Mouse (Mus musculus): ENCODE results near the gene Cdc34b. TPM values are rescaled to one million over a fixed set of nuclear protein-coding genes. Genes with fewer than 3 reads are reported as not detected.

The Cdc34b gene
- polyA plus RNA-seq, 1 experiment from 2014 or later = not detected

DNA sequence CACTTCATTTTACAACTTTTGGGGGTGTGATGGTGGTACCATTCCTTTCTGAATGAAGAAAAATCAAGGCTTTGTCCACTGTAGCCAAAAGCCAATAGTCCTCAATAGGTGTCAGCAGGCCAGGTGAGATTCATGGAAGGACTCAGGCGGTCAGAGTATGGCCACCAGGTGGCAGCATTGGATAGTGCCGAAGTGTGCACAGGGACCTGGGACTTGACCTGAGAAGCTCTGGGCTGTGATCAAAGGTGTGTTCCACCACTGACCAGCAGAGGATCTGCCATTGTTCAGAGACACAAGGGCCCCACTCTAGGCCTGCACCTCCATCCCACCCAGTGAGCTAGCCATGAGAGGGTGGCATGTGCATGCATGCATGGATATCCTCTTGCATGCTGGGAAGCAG, 43.7 kb downstream of the Cdc34b start:
- H3K36me3 ChIP-seq = no peaks in the 10 kb centered on the region
- H3K9ac ChIP-seq = no peak overlapping the region
- H3K27me3 ChIP-seq = no peaks in the 10 kb centered on the region
- 10% methylated on average over 2 of the region's 2 CpGs for WGBS
- no peak overlapping the region for H3K27ac ChIP-seq
- ATAC-seq (ENCODE audit: insufficient number of reproducible peaks, insufficient read depth, low FRiP score, low TSS enrichment, low read depth) = no peak
- no peak overlapping the region for H3K4me3 ChIP-seq
- no peaks in the 10 kb centered on the region for H3K9me3 ChIP-seq
- no peak overlapping the region for H3K4me2 ChIP-seq
- H3K4me1 ChIP-seq = no peaks in the 10 kb centered on the region

DNA sequence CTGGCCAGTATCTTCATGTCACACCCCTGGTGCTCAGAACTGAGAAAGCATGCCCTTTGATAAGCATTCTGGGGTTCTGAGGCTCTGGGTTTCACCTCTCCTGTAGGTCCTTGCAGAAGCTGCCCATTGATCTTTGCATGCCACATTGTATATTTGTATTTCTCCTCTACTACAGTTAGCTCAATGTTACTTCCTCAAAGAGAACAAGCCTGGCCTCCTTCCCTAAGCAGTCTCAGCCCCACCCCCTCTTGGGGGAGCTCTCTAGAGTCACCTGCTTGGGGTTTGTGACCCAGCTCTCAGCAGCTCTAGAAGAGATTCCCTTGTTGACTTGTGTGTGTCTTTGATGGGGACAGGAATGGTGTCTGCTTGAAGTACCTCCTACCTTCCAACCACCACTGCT, 50.1 kb downstream of the Cdc34b start:
- no peak overlapping the region for H3K9ac ChIP-seq
- no peak overlapping the region for H3K4me3 ChIP-seq
- H3K36me3 ChIP-seq = no peaks in the 10 kb centered on the region
- H3K27ac ChIP-seq = no peak overlapping the region
- no peaks in the 10 kb centered on the region for H3K9me3 ChIP-seq
- no peaks in the 10 kb centered on the region for H3K4me1 ChIP-seq
- no peaks in the 10 kb centered on the region for H3K27me3 ChIP-seq
- no peak for ATAC-seq (ENCODE audit: insufficient number of reproducible peaks, insufficient read depth, low FRiP score, low TSS enrichment, low read depth)
- no peak overlapping the region for H3K4me2 ChIP-seq

Other genes starting within 250 kb of the Cdc34b start
- 4.2 and 4.9 TPM in 2 replicates for gene Epn3, start 241.8 kb upstream of the Cdc34b start, polyA plus RNA-seq (2015; fragmentation: Nextera tagmentation; extraction: Ambion mirVana)
- gene Mycbpap, start 220.0 kb upstream of the Cdc34b start, polyA plus RNA-seq (2015; fragmentation: Nextera tagmentation; extraction: Ambion mirVana) = 1.4 and 3.6 TPM in 2 replicates
- gene Rsad1, start 192.5 kb upstream of the Cdc34b start, polyA plus RNA-seq (2015; fragmentation: Nextera tagmentation; extraction: Ambion mirVana) = 4.0 and 4.6 TPM in 2 replicates
- gene Chad, start 176.7 kb upstream of the Cdc34b start, polyA plus RNA-seq (2015; fragmentation: Nextera tagmentation; extraction: Ambion mirVana) = 7.1 and 8.4 TPM in 2 replicates
- 7.1 and 8.3 TPM in 2 replicates for gene Acsf2, start 139.9 kb upstream of the Cdc34b start, polyA plus RNA-seq (2015; fragmentation: Nextera tagmentation; extraction: Ambion mirVana)
- 205 and 211 TPM in 2 replicates for gene Lrrc59, start 112.0 kb upstream of the Cdc34b start, polyA plus RNA-seq (2015; fragmentation: Nextera tagmentation; extraction: Ambion mirVana)
- 144 and 153 TPM in 2 replicates for gene Mrpl27, start 88.0 kb upstream of the Cdc34b start, polyA plus RNA-seq (2015; fragmentation: Nextera tagmentation; extraction: Ambion mirVana)
- gene Eme1, start 87.8 kb upstream of the Cdc34b start, polyA plus RNA-seq (2015; fragmentation: Nextera tagmentation; extraction: Ambion mirVana) = 23.5 and 26.4 TPM in 2 replicates
- 24.5 and 25.5 TPM in 2 replicates for gene Xylt2, start 64.3 kb upstream of the Cdc34b start, polyA plus RNA-seq (2015; fragmentation: Nextera tagmentation; extraction: Ambion mirVana)
- 1.2 and 1.4 TPM in 2 replicates for gene Gm11541, start 37.3 kb upstream of the Cdc34b start, polyA plus RNA-seq (2015; fragmentation: Nextera tagmentation; extraction: Ambion mirVana)
- gene Tmem92, start 40.9 kb downstream of the Cdc34b start, polyA plus RNA-seq (2015; fragmentation: Nextera tagmentation; extraction: Ambion mirVana) = not detected in 2 replicates
- 1,060 and 1,259 TPM in 2 replicates for gene Col1a1, start 194.4 kb downstream of the Cdc34b start, polyA plus RNA-seq (2015; fragmentation: Nextera tagmentation; extraction: Ambion mirVana)
- gene Hils1, start 225.8 kb downstream of the Cdc34b start, polyA plus RNA-seq (2015; fragmentation: Nextera tagmentation; extraction: Ambion mirVana) = not detected in 2 replicates
- 1.1 and 1.5 TPM in 2 replicates for gene Sgca, start 234.5 kb downstream of the Cdc34b start, polyA plus RNA-seq (2015; fragmentation: Nextera tagmentation; extraction: Ambion mirVana)
- gene Ppp1r9b, start 249.3 kb downstream of the Cdc34b start, polyA plus RNA-seq (2015; fragmentation: Nextera tagmentation; extraction: Ambion mirVana) = 13.2 and 13.5 TPM in 2 replicates

Measured in embryonic facial prominence, embryonic 13.5 days (tissue).